Mouse (Mus musculus): ENCODE data around the gene Was.
"Not testable (repeated sequence)": the region's sequence is repeated elsewhere in the genome, so short reads cannot be mapped to it uniquely, and the experiment has no call there.

The Was gene

DNA sequence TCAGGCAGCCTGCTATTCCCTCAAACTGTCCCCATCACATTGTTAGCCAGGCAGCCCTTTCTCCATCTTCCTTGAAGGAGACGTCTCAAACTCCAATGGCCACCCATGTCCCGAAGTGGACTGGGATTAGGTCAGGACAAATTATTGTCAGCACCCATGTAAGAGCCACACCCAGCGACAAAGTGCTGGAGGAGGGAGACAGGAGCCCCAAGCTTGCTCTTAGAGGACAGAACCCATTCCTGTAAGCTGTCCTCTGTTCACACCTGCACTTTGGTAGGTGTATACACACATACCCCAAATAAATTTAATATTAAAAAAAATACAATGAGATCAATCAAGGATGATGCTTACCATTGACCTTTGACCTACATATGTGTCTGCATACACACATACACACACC, 15.2 kb downstream of the Was start:
- no peak for DNase-seq (ENCODE audit: extremely low read depth, insufficient read length, low spot score)

DNA sequence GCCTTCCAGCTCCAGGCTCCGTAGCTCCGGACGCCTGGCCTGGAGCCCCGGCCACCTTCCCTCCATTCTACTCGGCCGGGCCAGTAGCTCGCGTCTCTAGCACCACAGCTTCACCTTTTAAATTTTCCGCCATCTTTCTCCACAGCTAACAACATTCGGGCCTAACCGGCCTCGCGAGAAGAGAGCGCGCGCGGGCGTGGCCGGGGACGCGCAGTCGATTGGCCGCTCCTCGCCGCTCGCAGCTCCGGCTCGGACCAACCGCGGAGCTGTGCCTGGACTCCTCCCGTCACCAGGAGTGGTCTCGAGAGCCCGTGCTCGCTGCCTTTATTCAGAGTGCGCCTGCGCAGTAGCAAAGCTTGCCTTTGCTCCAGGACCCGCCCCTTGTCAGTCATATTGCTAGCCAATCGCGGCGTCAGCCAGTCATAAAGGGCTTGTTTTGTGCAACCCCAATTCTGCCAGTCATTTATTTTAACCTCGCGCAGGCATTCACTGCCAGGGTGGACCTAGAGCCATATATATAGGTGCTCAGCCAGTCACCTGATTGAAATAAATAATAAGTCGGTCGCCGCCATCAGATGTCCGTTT, 15.8 kb downstream of the Was start, which contains the start of gene Suv39h1:
TSS of gene Suv39h1 (minus strand) at position 331 of the 585 bp plus-strand sequence.
- DNase-seq (ENCODE audit: extremely low read depth, insufficient read length, low spot score), result peak; percentile 97

DNA sequence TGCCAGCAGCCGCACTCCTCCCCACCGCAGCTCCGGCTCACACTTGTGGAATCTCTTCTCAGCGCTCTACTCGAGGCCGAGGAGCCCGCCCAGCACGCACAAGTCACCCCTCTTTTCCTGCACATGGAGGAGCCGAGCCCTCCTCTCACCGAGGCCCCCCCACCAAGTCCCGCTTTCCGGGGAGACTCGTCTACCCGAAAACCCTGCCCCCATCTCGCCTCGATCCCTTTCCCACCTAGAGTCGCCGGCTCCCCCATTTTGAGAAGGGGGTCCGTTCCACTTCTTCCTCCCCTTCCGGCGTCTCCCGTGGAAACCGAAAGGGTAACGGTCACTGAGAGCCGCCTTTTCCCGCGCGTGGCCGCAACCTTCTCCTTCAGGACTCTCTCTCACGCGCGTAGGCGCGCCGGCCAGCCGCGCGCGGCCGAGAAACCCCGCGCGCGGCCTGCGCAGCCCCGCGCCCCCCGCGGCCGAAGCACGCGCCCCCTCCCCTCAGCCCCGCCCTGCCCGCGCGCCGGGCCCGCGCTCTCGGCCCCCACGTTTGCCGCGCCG, 16.3 kb downstream of the Was start:
- peak; percentile 66 for DNase-seq (ENCODE audit: extremely low read depth, insufficient read length, low spot score)

DNA sequence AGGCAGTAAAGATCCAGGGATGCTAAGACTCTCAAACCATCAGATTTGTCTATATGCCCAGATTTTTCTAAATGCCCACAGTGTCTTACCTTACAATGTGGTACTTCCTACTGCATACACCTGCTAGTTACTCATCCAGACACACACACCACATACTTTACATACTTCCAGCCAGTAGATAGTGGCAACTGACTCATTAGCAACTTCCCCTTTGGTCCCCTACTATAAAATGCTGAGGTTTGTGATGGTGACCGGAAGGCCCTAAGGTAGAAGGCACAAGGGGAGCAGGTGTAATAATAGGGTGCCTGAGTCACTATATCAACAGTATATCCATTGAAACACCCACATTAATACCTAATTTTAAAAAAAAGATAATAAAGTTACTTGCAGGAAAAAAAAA, 21.1 kb downstream of the Was start:
- no peak for DNase-seq (ENCODE audit: extremely low read depth, insufficient read length, low spot score)

DNA sequence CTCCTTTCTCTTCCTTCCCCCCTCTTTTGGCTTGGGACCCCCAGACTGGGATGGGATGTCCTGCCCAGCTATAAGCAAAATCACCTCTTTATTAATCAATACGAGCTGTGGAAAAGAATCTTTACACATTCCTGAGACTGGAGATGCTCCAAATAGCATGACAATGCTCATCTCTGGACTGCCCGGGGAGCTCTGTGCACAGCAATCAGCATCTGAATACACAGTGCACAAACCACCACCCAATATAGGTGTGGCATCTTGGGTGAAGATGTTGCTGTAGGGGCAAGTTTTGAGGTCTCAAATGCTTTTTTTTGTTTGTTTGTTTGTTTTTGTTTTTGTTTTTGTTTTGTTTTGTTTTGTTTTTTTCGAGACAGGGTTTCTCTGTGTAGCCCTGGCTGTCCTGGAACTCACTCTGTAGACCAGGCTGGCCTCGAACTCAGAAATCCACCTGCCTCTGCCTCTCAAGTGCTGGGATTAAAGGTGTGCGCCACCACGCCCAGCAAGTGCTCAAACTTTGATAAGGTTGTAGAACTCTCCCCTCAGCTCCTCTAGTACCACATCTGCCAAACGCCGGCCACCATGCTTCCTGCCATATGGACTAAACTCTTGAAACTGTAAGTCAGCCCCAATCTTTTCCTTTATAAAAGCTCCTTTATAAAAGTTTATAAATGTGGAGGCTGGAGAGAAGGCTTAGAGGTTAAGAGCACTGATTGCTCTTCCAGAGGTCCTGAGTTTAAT, 39.1 kb downstream of the Was start:
- DNase-seq (ENCODE audit: extremely low read depth, insufficient read length, low spot score), result not testable (repeated sequence)

DNA sequence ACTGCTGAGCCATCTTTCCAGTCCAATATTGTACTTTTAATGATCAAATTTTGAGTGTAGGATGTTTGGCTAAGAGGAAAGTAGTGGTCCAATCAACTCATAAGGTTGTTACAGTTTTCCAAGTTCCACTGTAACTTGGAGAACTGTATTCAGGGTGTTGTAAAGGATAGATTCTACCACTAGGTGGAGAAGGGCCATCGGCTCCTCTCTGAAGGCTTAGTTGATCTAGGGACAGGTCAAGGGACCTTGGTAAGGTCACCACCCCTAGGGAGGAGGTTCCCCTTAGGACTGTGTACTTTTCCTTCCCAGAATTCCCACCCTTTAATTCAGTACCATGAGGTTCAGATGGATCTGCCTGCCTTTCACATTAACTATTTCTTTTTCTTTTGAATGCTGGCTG, 57.3 kb downstream of the Was start:
- no peak for DNase-seq (ENCODE audit: extremely low read depth, insufficient read length, low spot score)

Measured in 3134 (cell line).